Mouse (Mus musculus) forebrain, postnatal 0 days (tissue): ENCODE measurements around the gene Creb3. TPM values are rescaled to one million over a fixed set of nuclear protein-coding genes. Genes with fewer than 3 reads are reported as not detected.

ENCODE experiments used
- ATAC-seq: fragments of 200-750 bp; cut with Nextera tagmentation; 2 replicates; pipeline ENCODE4 v1.8.0; 2017; ENCODE audit warnings: mild to moderate bottlenecking, moderate library complexity
- DNase-seq: peaks from one replicate; pipeline ENCODE4 v3.0.0-alpha.2; 2015
- H3K27ac ChIP-seq: fragments of 300-500 bp; sonication (generic); 2 replicates; pipeline ENCODE4 v1.5.1; 2014; ENCODE audit warnings: low read depth, mild to moderate bottlenecking, antibody characterized with exemption, low read length, moderate library complexity, mixed read lengths
- H3K27me3 ChIP-seq: fragments of 300-500 bp; sonication (generic); 2 replicates; pipeline ENCODE4 v1.6.1; 2014; ENCODE audit warnings: mild to moderate bottlenecking, low read length, mixed read lengths; ENCODE audit not compliant: insufficient read depth
- H3K36me3 ChIP-seq: fragments of 300-500 bp; sonication (generic); 2 replicates; pipeline ENCODE4 v1.6.1; 2014; ENCODE audit warnings: mild to moderate bottlenecking, moderate library complexity; ENCODE audit not compliant: insufficient read depth
- H3K4me1 ChIP-seq: fragments of 300-500 bp; sonication (generic); 2 replicates; pipeline ENCODE4 v1.6.1; 2014; ENCODE audit warnings: antibody characterized with exemption; ENCODE audit not compliant: insufficient read depth
- H3K4me2 ChIP-seq: fragments of 300-500 bp; sonication (generic); 2 replicates; pipeline ENCODE4 v1.6.1; 2014; ENCODE audit warnings: low read depth, mild to moderate bottlenecking, moderate library complexity
- H3K4me3 ChIP-seq: fragments of 300-500 bp; sonication (generic); 2 replicates; pipeline ENCODE4 v1.5.1; 2014; ENCODE audit warnings: low read depth, low read length, mixed read lengths
- H3K9ac ChIP-seq: fragments of 300-500 bp; sonication (generic); 2 replicates; pipeline ENCODE4 v1.6.1; 2014; ENCODE audit warnings: mild to moderate bottlenecking
- H3K9me3 ChIP-seq: fragments of 300-500 bp; sonication (generic); 2 replicates; pipeline ENCODE4 v1.6.1; 2016; ENCODE audit warnings: low read length
- CTCF ChIP-seq: sonication (generic); IDR thresholded peaks from 2 replicates; pipeline ENCODE4 v1.5.1; 2016; ENCODE audit warnings: antibody characterized with exemption, control low read depth, low read depth
- WGBS: fragments of 180-500 bp; shearing (Covaris S2); extraction: QIAGEN DNeasy Blood & Tissue Kit; methylation state at CpG from one replicate; pipeline ENCODE4 v1.1.7; 2014; 5-methylcytosine and 5-hydroxymethylcytosine counted together
- polyA plus RNA-seq: library from polyadenylated mRNA; unstranded; fragments of >200 nt; fragmentation: Nextera tagmentation; extraction: Ambion mirVana; gene quantifications from 2 replicates; pipeline ENCODE4 v1.2.1, GENCODE M21; 2015
- total RNA-seq: library from RNA; depleted of rRNA; stranded (reverse); fragments of >200 nt; gene quantifications from 2 replicates; pipeline ENCODE4 v1.2.3, GENCODE M21; 2014

The Creb3 gene
- total and polyA plus RNA-seq, 2 experiments from 2014 or later: 64.4 to 84.0 TPM

GRCm38 (mm10) chr4:43561436-43561996 is 616 bp upstream of the Creb3 start:
- 1% methylated on average over 16 of the region's 16 CpGs for WGBS
- H3K4me1 ChIP-seq: peaks cover 12% of the 10 kb centered on the region; the same call in 1 of the 2 replicates

GRCm38 (mm10) chr4:43562769-43563600 is 853 bp downstream of the Creb3 start:
- Histone ChIP-seq H3K4me3 (peak overlapping the region; percentile 97), H3K4me2 (peak overlapping the region; percentile 72), H3K36me3 (peaks cover 46% of the 10 kb centered on the region), H3K27ac (peak overlapping the region; percentile 94), H3K4me1 (peaks cover 12% of the 10 kb centered on the region; the same call in 1 of the 2 replicates), H3K9me3 (no peaks in the 10 kb centered on the region), H3K9ac (peak overlapping the region; percentile 89), H3K27me3 (no peaks in the 10 kb centered on the region)
- ATAC-seq (peak; percentile 14), DNase-seq (no peak)
- WGBS: 7% methylated on average over 22 of the region's 22 CpGs
- TF ChIP-seq CTCF: no peak

More at GRCm38 (mm10) chr4:43561436-43561996, 616 bp upstream of the Creb3 start:
- DNase-seq: no peak
- Histone ChIP-seq H3K9me3 (no peaks in the 10 kb centered on the region), H3K4me3 (peak overlapping the region; percentile 97), H3K27ac (peak overlapping the region; percentile 94), H3K4me2 (peak overlapping the region; percentile 72), H3K36me3 (peaks cover 38% of the 10 kb centered on the region), H3K27me3 (no peaks in the 10 kb centered on the region), H3K9ac (peak overlapping the region; percentile 89)
- ATAC-seq: peak; percentile 14
- no peak for TF ChIP-seq CTCF

GRCm38 (mm10) chr4:43563601-43563875 is 1.4 kb downstream of the Creb3 start:
- no peaks in the 10 kb centered on the region for H3K27me3 ChIP-seq
- DNase-seq: no peak
- peak overlapping the region; percentile 89 for H3K9ac ChIP-seq
- ATAC-seq: no peak
- H3K27ac ChIP-seq: no peak overlapping the region
- no peak for TF ChIP-seq CTCF
- peaks cover 12% of the 10 kb centered on the region; the same call in 1 of the 2 replicates for H3K4me1 ChIP-seq
- 89% methylated on average over 4 of the region's 4 CpGs for WGBS
- H3K4me2 ChIP-seq: peak overlapping the region; percentile 72
- peaks cover 46% of the 10 kb centered on the region for H3K36me3 ChIP-seq
- H3K4me3 ChIP-seq: peak overlapping the region; percentile 97
- H3K9me3 ChIP-seq: no peaks in the 10 kb centered on the region

DNA sequence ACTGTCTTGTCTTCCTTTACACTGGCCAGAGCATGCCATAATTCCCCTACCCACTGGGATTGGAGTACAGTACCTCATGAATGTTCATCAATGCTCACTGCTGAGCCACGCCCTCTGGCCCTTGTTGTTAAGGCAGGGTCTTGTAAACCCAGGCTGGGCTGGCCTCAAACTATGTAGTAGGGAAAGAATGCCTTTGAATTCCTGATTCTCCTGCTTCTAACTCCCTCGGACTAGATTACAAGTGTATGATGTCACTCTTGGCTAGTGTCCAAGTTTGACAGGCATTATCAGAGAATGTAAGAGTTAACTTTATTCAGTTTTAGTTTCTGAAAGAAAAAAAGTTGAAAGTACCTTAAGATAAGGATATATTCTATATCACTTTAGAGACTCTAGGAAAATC is 2.1 kb downstream of the Creb3 start:
- Histone ChIP-seq H3K27me3 (no peaks in the 10 kb centered on the region), H3K36me3 (peaks cover 49% of the 10 kb centered on the region), H3K4me3 (no peak overlapping the region), H3K27ac (no peak overlapping the region), H3K4me1 (peaks cover 12% of the 10 kb centered on the region; the same call in 1 of the 2 replicates), H3K9ac (no peak overlapping the region), H3K9me3 (no peaks in the 10 kb centered on the region), H3K4me2 (no peak overlapping the region)
- TF ChIP-seq CTCF: no peak
- no peak for ATAC-seq
- no peak for DNase-seq
- 31% methylated on average over 2 of the region's 2 CpGs for WGBS

- Histone ChIP-seq H3K36me3 (peaks cover 74% of the 10 kb centered on the region), H3K27ac (no peak overlapping the region), H3K4me1 (peaks cover 12% of the 10 kb centered on the region; the same call in 1 of the 2 replicates), H3K4me3 (no peak overlapping the region), H3K4me2 (no peak overlapping the region), H3K27me3 (no peaks in the 10 kb centered on the region), H3K9me3 (no peaks in the 10 kb centered on the region), H3K9ac (no peak overlapping the region)
- DNase-seq (no peak), ATAC-seq (no peak)
- no peak for TF ChIP-seq CTCF
- WGBS: 92% methylated on average over 9 of the region's 9 CpGs
These were observed 5.0 kb downstream of the Creb3 start for GRCm38 (mm10) chr4:43567140-43567539.

- Histone ChIP-seq H3K9me3 (no peaks in the 10 kb centered on the region), H3K27ac (no peak overlapping the region), H3K4me3 (no peak overlapping the region), H3K4me2 (no peak overlapping the region), H3K4me1 (peaks cover 14% of the 10 kb centered on the region), H3K9ac (no peak overlapping the region), H3K36me3 (peaks cover 75% of the 10 kb centered on the region), H3K27me3 (no peaks in the 10 kb centered on the region)
- WGBS: 89% methylated on average over 6 of the region's 6 CpGs
- ATAC-seq (no peak), DNase-seq (no peak)
- TF ChIP-seq CTCF: no peak
These were observed 9.4 kb downstream of the Creb3 start for GRCm38 (mm10) chr4:43571395-43572045.

DNA sequence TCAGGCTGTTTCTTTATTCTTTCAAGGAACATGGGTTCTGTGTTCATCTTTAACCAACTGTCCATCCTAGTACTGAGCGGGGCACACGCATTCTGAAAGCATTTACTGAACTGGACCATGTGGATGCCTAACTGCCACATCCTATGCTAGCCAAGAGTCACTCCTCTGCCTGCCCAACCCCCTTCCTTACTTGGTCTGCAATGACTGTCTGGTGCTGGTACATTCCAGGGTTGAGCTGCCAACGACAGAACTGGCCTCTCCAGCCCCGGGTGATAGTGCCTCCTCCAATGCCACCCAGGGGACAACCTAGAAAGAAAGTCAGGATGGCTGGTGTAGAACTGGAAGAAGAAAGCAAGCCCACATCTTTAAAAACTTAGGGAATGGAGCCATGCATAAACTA is 11.4 kb downstream of the Creb3 start:
- Histone ChIP-seq H3K4me3 (no peak overlapping the region), H3K9ac (no peak overlapping the region), H3K4me2 (no peak overlapping the region), H3K27me3 (no peaks in the 10 kb centered on the region), H3K4me1 (peaks cover 27% of the 10 kb centered on the region), H3K36me3 (peaks cover 55% of the 10 kb centered on the region), H3K9me3 (no peaks in the 10 kb centered on the region), H3K27ac (no peak overlapping the region)
- no peak for ATAC-seq
- no peak for TF ChIP-seq CTCF
- WGBS: 92% methylated on average over 4 of the region's 4 CpGs
- DNase-seq: no peak
